Mouse (Mus musculus): ENCODE measurements around the gene Zfp358.

GRCm38 (mm10) chr8:3517117-3517495 is 24.2 kb downstream of the Zfp358 start:
- TF ChIP-seq POLR2A (IDR thresholded peaks at IDR 0.05; ENCODE audit: insufficient read depth, low read depth, low read length) (no peak), CTCF (IDR thresholded peaks at IDR 0.05) (no peak)
